Mouse (Mus musculus) kidney, adult 8-10 months (tissue): ENCODE measurements around the gene Trp53i13.
"Not testable (repeated sequence)": the region's sequence is repeated elsewhere in the genome, so short reads cannot be mapped to it uniquely, and the experiment has no call there.

Source experiments
- DNase-seq, 2 experiments: peaks; one replicate each; pipeline ENCODE4 v3.0.0; 2022

The Trp53i13 gene

GRCm38 (mm10) chr11:77515637-77516552, at the start of gene Trp53i13:
Gene Trp53i13 (minus strand): TSS chr11:77515980.
- DNase-seq, result no peak

- DNase-seq, result no peak
These were observed 29.5 kb upstream of the Trp53i13 start for GRCm38 (mm10) chr11:77545261-77545660.

GRCm38 (mm10) chr11:77532202-77532846, 16.5 kb upstream of the Trp53i13 start:
- no peak for DNase-seq

- no peak for DNase-seq
These were observed 15.1 kb upstream of the Trp53i13 start for GRCm38 (mm10) chr11:77530862-77531261.

DNA sequence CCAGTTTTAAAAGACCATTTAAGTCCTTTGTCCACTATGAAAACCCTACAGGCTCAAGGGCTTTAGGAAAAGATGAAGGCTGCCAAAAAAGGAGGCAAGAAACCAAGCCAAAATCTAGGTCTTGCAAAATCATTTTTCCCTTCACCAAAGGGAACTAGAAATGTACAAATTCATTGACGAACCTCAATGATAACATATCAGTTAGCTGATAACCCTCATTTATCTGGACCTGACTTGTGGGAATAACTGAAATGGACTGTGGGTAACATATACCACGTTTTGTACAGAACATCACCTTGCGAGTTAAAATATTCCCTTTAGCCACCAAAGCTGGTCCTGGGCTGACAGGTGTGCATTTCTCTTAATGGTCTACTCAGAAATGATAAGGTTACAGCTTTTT, 13.9 kb upstream of the Trp53i13 start:
- no peak for DNase-seq

- not testable (repeated sequence) for DNase-seq
These were observed 12.6 kb upstream of the Trp53i13 start for GRCm38 (mm10) chr11:77528420-77528819.

DNA sequence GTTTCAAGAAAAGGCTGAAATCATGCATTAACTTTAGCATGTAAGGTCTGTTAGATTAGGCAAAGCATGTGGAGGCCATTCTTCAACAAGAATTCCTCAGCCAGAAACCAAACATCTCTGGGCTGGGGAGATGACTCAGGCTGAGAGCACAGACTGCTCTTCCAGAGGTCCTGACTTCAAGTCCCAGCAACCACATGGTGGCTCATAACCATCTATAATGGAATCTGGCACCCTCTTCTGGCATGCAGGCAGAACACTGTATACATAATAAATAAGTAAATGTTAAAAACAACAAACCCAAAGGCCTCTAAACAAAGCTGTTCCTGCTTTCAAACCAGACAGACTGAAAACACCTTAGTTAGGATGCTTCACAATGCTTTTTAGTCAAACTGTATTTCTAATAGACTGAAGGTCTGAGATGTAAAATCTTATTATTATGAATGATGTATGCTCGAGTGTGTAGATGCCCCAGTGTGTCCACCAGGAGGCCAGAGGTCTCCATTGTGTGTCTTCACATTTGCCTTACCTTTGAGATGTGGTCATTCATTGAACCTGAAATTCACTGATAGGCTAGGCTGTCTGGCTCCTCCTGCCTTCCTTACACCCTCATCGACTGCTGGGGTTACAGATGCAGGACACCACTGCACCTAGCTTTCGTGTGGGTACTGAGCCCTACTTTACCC, 10.2 kb upstream of the Trp53i13 start:
- no peak for DNase-seq

DNA sequence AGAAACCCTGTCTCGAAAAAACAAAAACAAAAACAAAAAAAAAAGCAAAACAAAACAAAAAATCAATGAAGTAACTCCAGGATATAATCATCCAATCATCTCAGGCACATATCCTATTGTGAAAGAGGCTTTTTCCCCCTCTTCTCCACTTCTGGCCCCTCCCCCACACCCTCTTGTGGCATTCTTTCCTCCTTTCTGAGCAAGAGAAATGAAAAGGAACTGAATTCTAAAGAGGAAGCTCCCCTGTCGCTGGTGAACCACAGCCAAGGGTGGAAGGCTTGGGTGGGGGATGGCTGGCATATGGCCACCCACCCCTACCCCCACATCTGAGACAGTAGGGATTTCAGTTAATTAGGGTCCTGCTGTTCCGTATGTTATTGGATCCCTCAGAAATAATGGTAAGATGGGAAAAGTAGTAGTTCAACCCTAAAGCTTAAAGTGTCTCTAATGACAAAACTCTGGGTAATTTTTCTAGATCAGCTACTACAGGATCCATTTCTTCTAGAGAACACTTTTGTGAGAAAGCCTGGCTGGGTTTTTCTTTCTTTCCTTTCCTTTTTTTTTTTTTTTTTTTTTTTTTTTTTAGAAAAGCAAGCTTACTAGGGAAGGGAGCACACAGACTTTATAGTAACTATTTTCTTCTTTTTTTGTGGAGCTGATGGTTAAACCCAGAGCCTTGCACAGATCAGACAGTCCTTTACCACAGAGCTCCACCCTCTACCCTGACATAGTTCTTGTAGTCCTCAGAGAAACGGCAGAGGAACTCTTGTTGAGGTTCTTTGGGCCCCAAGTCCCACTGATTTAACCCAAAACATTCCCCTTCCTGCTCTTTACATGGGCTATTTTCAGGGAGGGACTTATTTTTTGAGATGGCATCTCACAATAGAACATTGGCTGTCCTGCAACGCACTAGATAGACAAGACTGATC, 5.1 kb upstream of the Trp53i13 start:
- DNase-seq, result no peak

GRCm38 (mm10) chr11:77519043-77519442, 3.3 kb upstream of the Trp53i13 start, which contains the start of gene Gm10392:
Gene Gm10392 (minus strand): TSS chr11:77519198.
- no peak for DNase-seq

DNA sequence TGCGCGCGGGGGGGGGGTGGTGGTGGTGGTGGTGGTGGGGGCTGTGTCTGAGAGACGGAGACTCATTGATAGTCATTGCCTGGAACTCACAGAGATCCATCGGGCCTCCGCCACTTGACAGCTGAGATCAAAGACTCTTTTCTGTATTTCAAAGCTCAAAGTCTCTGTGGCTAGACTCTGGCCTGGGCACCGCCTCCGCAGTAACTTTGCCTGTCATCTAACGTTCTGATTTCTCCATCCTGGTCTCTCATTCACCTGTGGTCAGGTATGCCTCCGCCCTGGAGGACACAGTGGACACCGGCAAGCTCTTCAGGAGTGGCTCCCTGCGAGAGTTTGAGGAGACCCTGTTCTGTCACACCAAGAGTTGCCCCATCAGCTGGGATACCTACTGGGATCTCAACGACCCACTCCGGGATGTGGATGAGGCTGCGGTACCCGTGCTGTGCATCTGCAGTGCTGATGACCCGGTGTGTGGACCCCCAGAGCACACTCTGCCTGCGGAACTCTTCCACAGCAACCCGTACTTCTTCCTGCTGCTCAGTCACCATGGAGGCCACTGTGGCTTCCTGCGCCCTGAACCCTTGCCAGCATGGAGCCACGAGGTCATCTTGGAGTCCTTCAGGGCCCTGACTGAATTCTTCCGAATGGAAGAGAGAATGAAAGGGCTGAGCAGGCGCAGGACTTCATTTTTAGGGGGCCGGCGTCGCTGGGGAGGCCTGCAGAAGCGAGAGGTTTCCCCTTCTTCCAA, 2.4 kb upstream of the Trp53i13 start:
- no peak for DNase-seq

GRCm38 (mm10) chr11:77516553-77517425, 1.0 kb upstream of the Trp53i13 start:
- DNase-seq, result no peak

GRCm38 (mm10) chr11:77514832-77515636, 746 bp downstream of the Trp53i13 start, which contains the start of gene Abhd15:
Gene Abhd15 (plus strand): TSS chr11:77515121.
- peak; percentile 76 to 79 for DNase-seq

DNA sequence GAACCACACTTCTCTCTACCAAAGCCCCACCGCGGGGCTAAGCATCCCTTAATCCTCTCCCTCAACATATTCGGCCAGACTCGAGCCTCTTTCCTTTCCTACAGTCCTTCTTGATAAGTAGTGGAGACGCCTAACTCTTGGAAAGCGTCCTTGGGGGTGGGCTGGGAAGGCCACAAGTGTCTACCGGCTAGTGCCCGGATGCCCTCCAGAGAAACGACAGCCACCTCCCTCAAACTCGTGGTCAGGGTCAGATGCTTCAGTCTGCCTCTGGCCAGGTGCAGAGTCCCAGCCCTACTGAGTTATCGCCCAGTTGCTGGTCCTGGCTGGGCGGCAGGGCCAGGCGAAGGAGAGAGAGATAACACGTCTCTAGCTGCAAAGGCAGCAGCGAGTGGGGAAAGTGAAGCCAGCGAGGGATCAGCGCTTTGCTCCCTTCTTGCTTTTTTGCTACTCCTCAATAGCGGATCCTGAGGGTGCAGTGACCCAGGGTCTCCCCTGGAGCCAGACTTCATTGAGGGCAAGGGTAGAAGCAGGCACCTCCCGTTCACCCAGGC, 1.4 kb downstream of the Trp53i13 start:
- no peak for DNase-seq

GRCm38 (mm10) chr11:77513811-77514170, 2.0 kb downstream of the Trp53i13 start:
- DNase-seq, result no peak

GRCm38 (mm10) chr11:77512891-77513810, 2.6 kb downstream of the Trp53i13 start:
- peak; percentile 83 to 84 for DNase-seq

DNA sequence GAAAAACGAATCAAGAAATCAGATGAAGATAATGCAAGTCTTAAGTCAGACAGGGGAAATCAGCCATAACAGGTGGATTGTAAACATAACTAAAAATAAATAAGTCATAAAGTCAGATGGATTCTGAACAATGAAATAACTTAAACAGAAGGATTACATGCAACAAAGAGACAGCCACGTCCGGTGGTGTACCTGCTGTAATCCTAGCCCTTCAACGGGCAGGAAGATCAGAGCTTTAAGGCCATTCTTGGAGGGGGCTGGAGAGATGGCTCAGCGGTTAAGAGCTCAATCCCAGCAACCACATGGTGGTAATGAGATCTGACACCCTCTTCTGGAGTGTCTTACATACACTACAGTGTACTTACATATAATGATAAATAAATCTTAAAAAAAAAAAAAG, 4.4 kb downstream of the Trp53i13 start:
- no peak for DNase-seq

DNA sequence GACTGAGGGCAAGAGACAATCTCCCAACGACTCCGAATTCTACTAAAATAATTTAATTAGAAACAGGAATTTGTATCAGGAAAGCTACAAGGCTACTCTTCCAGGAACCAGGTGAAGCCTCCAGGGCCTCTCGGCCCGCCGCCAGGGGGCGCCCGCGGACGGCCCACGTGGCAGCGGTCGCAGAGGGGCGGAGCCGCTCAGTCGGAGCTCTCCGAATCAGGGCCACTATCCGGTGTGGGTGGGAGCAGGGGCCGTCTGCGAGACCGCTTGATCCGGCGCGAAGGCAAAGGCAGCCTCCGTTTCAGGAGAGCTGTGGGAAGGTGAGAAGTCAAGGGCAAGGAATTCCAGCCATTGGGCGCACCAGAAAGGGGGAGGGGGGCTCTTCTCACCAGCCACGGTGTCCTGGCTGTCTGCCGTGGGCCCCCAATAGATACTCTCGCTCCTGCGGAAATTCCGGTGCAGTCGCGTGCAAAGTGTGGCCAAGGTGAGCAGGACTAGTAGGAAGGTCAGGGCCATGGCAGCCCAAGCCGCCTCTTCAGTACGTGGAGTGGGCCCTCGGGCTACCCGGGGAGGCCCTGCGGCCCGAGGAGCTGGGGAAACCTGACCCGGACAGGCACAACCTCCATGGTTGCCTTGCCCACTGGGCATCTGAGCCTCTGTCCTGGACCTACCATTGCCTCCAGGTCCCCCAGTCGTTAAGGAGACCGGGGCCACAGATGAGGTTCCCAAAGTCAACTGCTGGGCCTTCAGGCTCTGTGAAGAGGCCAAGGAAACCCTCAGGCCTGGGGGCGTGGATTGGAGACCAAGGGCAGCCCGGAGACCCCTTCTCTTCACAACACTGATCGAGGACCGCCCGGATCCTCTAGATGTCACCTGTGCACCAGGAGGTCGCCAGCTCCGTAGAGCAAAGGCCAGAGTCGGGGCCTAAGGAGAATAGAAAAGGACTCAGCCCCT, 7.4 kb downstream of the Trp53i13 start:
- DNase-seq, result peak; percentile 84 to 88
